Mouse (Mus musculus) mouse trophoblast stem cell (cell line): ENCODE measurements around the gene Gm9008.
"Not testable (repeated sequence)": the region's sequence is repeated elsewhere in the genome, so short reads cannot be mapped to it uniquely, and the experiment has no call there.

ENCODE experiments used
- in situ Hi-C, 2 experiments: fragments of 300-500 bp; cut with MseI, MboI; formaldehyde crosslinking; loops; 2 replicates in 1 of 2; 3 replicates in 1 of 2; pipeline ENCODE4 v1.15.1; 2025

Gene Gm9008

DNA sequence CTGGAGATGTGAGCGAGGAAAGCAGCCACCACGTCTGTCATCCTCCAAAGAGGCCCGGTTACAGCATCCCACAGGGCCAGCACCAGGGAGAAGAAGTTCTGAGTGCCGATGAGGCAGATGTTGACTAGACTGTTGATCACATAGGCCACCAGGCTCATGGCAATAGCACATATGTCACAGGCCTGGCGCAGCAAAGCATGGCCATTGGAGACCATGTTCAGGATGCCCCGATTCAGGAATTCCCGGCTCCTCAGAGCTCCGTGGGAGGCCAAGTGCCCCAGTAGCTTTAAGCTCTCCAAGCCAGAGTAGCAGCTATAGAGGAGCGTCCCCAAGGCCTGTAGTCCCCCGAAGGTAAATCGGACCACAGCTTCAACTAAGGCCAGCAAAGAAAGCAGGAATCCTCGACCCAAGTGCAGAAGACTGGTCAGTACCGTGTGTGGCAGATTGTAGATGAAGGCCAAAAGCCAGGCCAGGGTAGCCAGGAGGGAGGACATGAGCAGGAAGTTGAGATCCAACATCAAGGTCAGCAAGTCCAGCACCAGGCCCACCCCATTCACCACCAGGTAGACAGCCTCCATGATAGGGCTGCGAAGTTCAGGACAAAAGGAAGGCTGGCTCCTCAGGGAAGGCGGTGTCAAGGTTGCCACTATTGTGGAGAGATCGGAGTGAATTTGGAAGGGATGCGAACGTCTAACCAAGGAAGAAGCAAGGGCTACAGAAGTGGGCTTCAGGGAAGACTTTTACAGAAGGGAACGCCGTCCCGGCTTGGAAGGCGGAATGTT is at the start of gene Gm9008:
Gene Gm9008 (minus strand): TSS at position 731 of the 782 bp plus-strand sequence.
- in situ Hi-C loops, result not testable (repeated sequence)

DNA sequence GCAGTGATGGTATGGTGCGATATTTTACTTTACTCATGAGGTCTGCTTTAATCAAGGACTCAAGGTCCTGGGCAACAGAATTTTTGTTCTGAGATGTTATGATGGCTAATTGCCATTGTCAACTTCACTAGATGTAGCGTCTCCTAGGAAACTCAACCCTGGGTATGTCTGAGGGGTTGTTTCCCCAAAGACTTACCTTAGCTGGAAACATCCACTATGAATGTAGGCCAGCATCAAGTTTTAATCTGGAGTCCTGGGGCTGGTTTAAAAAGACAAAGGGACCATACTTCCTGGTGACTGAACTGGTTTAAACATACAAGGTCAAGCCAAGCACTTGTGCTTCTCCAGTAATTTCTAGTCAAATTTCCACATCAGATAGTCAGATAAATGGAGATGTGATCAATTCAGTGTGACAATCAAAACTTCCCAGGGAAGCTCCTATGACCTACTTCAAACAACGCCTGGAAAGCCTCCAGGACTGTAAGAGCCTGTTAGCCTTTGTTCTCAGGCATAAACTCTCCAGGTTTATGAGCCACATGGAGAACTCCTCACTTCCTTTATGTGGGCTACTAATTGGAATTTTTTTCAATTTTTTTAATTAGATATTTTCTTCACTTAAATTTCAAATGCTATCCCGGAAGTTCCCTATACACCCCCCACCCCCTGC is 24.5 kb upstream of the Gm9008 start:
- in situ Hi-C loops, result no loop called here

DNA sequence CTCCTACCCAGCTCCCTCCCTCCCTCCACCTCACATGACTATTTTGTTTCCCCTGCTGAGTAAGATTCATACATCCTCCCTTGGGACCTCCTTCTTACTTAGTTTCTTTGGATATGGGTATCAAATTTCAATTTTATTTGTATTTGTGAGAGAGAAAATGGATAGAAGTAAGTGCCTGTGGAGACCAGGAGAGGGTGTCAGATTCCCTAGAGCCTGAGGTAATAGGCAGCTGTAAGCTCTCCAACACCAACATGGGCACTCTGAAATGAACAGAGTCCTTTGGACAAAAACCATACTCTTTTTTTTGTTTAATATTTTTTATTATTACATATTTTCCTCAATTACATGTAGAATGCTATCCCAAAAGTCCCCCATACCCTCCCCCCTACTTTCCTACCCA is 12.6 kb upstream of the Gm9008 start:
- in situ Hi-C loops, result no loop called here

DNA sequence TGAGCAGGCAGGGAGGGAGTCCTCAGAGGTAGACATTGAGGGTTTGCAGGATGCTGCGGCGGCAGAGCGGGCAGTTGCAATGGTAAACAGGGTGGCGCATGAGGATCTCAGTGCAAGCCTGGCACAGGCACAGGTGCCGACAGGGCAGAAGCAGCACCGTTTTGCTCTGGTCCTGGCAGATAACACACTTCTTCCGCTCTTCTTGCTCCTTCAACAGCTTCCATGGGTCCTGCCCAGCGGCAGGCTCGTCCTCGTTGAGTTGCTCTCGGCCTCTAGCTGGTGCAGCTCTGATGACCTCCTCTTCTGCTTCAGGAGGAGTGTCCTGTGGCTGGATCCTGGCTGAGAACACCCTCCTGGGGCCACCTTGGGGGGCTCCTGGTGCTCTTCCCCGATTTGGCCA is 1.2 kb downstream of the Gm9008 start:
- in situ Hi-C loops, result not testable (repeated sequence)

DNA sequence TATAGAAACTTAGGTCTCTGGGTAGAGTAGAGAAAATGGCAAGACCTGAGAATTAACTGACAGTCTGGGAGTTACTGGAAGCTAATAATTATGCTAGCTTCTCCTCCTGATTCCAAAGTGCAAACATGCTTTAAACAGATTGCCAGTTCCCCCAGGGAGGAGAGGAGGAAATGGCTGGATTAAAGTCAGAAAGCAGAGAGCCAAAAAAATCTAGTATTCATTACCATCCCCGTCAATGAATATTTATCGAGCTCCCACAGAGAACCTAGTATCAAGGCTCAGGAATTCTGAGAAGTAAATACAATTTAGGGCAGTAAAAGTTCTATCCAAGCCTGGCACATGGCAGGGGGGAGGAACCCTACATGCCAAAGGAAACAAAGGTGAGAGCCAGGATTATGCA is 29.4 kb downstream of the Gm9008 start:
- in situ Hi-C loops, result no loop called here
